Comparison of ENCODE assay signal across 8 mouse cellular contexts in genomic region chrX:169085871-169086270, GRCm38 (mm10).
DNase-seq lines count a peak whose midpoint lies in the region; ATAC-seq and TF ChIP-seq lines count a peak whose summit lies in the region.

No protein-coding gene starts in this region.

- no peak overlapping the region for H3K9ac ChIP-seq in forebrain, embryonic 13.5 days
- H3K9ac ChIP-seq in forebrain, embryonic 14.5 days (ENCODE audit: low read length): no peak overlapping the region
- H3K9ac ChIP-seq in lung, postnatal 0 days (replicated peaks; ENCODE audit: low read depth): no peak overlapping the region

- 22% methylated on average over 5 of the region's 5 CpGs for WGBS in forebrain, embryonic 10.5 days
- WGBS in forebrain, embryonic 13.5 days: 16% methylated on average over 5 of the region's 5 CpGs
- 18% methylated on average over 5 of the region's 5 CpGs for WGBS in forebrain, embryonic 14.5 days
- WGBS in lung, postnatal 0 days: 8% methylated on average over 5 of the region's 5 CpGs

- no peaks in the 10 kb centered on the region for H3K4me1 ChIP-seq in forebrain, embryonic 10.5 days
- H3K4me1 ChIP-seq in forebrain, embryonic 13.5 days: no peaks in the 10 kb centered on the region
- no peaks in the 10 kb centered on the region for H3K4me1 ChIP-seq in forebrain, embryonic 14.5 days (ENCODE audit: control insufficient read depth, insufficient read depth, low read length)
- H3K4me1 ChIP-seq in lung, postnatal 0 days (ENCODE audit: insufficient read depth, low read depth, low read length): no peaks in the 10 kb centered on the region

- no peak overlapping the region for H3K4me3 ChIP-seq in forebrain, embryonic 10.5 days
- no peak overlapping the region for H3K4me3 ChIP-seq in forebrain, embryonic 13.5 days
- H3K4me3 ChIP-seq in forebrain, embryonic 14.5 days (ENCODE audit: low read depth, low read length): no peak overlapping the region
- H3K4me3 ChIP-seq in lung, postnatal 0 days (ENCODE audit: low read depth, low read length): no peak overlapping the region

- H3K36me3 ChIP-seq in forebrain, embryonic 10.5 days (replicated peaks): no peaks in the 10 kb centered on the region
- no peaks in the 10 kb centered on the region for H3K36me3 ChIP-seq in forebrain, embryonic 13.5 days (ENCODE audit: poor library complexity, severe bottlenecking)
- H3K36me3 ChIP-seq in forebrain, embryonic 14.5 days (ENCODE audit: control insufficient read depth, insufficient read depth, low read length): no peaks in the 10 kb centered on the region
- no peaks in the 10 kb centered on the region for H3K36me3 ChIP-seq in lung, postnatal 0 days (ENCODE audit: insufficient read depth, low read length)

- no peaks in the 10 kb centered on the region for H3K9me3 ChIP-seq in forebrain, embryonic 10.5 days
- no peaks in the 10 kb centered on the region for H3K9me3 ChIP-seq in forebrain, embryonic 13.5 days (replicated peaks)
- no peaks in the 10 kb centered on the region for H3K9me3 ChIP-seq in forebrain, embryonic 14.5 days (replicated peaks; ENCODE audit: control insufficient read depth, low read length)
- no peaks in the 10 kb centered on the region for H3K9me3 ChIP-seq in lung, postnatal 0 days (ENCODE audit: low read length)

- peak; percentile 36 for DNase-seq in forebrain, embryonic 10.5 days (ENCODE audit: extremely low spot score, low spot score)
- DNase-seq in CD4-positive helper T cell, adult 2 months (ENCODE audit: low read depth, low spot score): peak; percentile 27
- peak; percentile 64 for DNase-seq in brain, embryonic 14.5 days (ENCODE audit: low read depth)
- DNase-seq in forebrain, embryonic 14.5 days (ENCODE audit: low spot score): peak; percentile 59
- DNase-seq in kidney, postnatal 4 days: peak; percentile 76 to 77
- DNase-seq in lung, postnatal 0 days (ENCODE audit: low spot score): peak; percentile 29
- DNase-seq in spleen, adult 18-20 months: peak; percentile 18 to 64

- no peak overlapping the region for H3K27ac ChIP-seq in forebrain, embryonic 10.5 days
- H3K27ac ChIP-seq in forebrain, embryonic 13.5 days: no peak overlapping the region
- H3K27ac ChIP-seq in forebrain, embryonic 14.5 days (ENCODE audit: low read depth, low read length): no peak overlapping the region
- no peak overlapping the region for H3K27ac ChIP-seq in lung, postnatal 0 days (ENCODE audit: low read length)

- peak; percentile 70; the same call in 1 of the 2 replicates for TF ChIP-seq CTCF in brain, embryonic 14.5 days (IDR thresholded peaks at IDR 0.05; ENCODE audit: borderline replicate concordance, extremely low read depth, insufficient read depth, insufficient read length)
- TF ChIP-seq CTCF in lung, postnatal 0 days (IDR thresholded peaks at IDR 0.05): peak; percentile 80

- H3K4me2 ChIP-seq in forebrain, embryonic 13.5 days: no peak overlapping the region
- H3K4me2 ChIP-seq in forebrain, embryonic 14.5 days (ENCODE audit: low read length): no peak overlapping the region
- H3K4me2 ChIP-seq in lung, postnatal 0 days (replicated peaks; ENCODE audit: low read depth, low read length): no peak overlapping the region

- no peak for TF ChIP-seq POLR2A in brain, embryonic 14.5 days (IDR thresholded peaks at IDR 0.05; ENCODE audit: borderline replicate concordance, extremely low read depth, insufficient read depth, insufficient read length, poor library complexity, severe bottlenecking)

- peaks cover 86% of the 10 kb centered on the region for H3K27me3 ChIP-seq in forebrain, embryonic 10.5 days (ENCODE audit: poor library complexity, severe bottlenecking)
- H3K27me3 ChIP-seq in forebrain, embryonic 13.5 days: peaks cover 12% of the 10 kb centered on the region; the same call in 1 of the 2 replicates
- no peaks in the 10 kb centered on the region; the same call in 1 of the 2 replicates for H3K27me3 ChIP-seq in forebrain, embryonic 14.5 days (replicated peaks; ENCODE audit: control insufficient read depth, insufficient read depth, low read length)
- H3K27me3 ChIP-seq in lung, postnatal 0 days (replicated peaks; ENCODE audit: insufficient read depth, low read length): no peaks in the 10 kb centered on the region

- no peak for ATAC-seq in forebrain, embryonic 13.5 days
- no peak for ATAC-seq in forebrain, embryonic 14.5 days
- ATAC-seq in lung, postnatal 0 days: no peak

- no peak for TF ChIP-seq EP300 in lung, postnatal 0 days (IDR thresholded peaks at IDR 0.05)
